Mouse (Mus musculus): ENCODE measurements around the gene Ubash3b. TPM values are rescaled to one million over a fixed set of nuclear protein-coding genes. Genes with fewer than 3 reads are reported as not detected.

Gene Ubash3b
- polyA plus RNA-seq, 1 experiment from 2014 or later, result 11.3 TPM

- 69% methylated on average over 10 of the region's 10 CpGs for WGBS
- Histone ChIP-seq H3K4me3 (no peak overlapping the region), H3K9ac (no peak overlapping the region), H3K27ac (no peak overlapping the region), H3K4me2 (replicated peaks) (no peak overlapping the region), H3K4me1 (0 out of 2 replicates have a peak, but pooled peaks cover 3% of the 10 kb centered on the region), H3K9me3 (no peaks in the 10 kb centered on the region), H3K27me3 (no peaks in the 10 kb centered on the region), H3K36me3 (no peaks in the 10 kb centered on the region)
- ATAC-seq (ENCODE audit: insufficient number of reproducible peaks, insufficient read depth, low FRiP score, low TSS enrichment), result no peak
Measured at GRCm38 (mm10) chr9:41129802-41130480, 31.6 kb downstream of the Ubash3b start.

- no peak overlapping the region for H3K4me3 ChIP-seq
- no peak overlapping the region for H3K4me2 ChIP-seq (replicated peaks)
- no peaks in the 10 kb centered on the region for H3K36me3 ChIP-seq
- no peak overlapping the region for H3K27ac ChIP-seq
- H3K27me3 ChIP-seq, result no peaks in the 10 kb centered on the region
- no peak overlapping the region for H3K9ac ChIP-seq
- no peaks in the 10 kb centered on the region for H3K9me3 ChIP-seq
- H3K4me1 ChIP-seq, result 0 out of 2 replicates have a peak, but pooled peaks cover 3% of the 10 kb centered on the region
- 95% methylated on average over 3 of the region's 3 CpGs for WGBS
- no peak for ATAC-seq (ENCODE audit: insufficient number of reproducible peaks, insufficient read depth, low FRiP score, low TSS enrichment)
Measured at GRCm38 (mm10) chr9:41129273-41129672, 32.2 kb downstream of the Ubash3b start.

GRCm38 (mm10) chr9:41126723-41127122 is 34.8 kb downstream of the Ubash3b start:
- no peak overlapping the region for H3K9ac ChIP-seq
- WGBS, result 77% methylated on average over 3 of the region's 3 CpGs
- no peaks in the 10 kb centered on the region for H3K9me3 ChIP-seq
- 0 out of 2 replicates have a peak, but pooled peaks cover 10% of the 10 kb centered on the region for H3K4me1 ChIP-seq
- no peaks in the 10 kb centered on the region for H3K36me3 ChIP-seq
- ATAC-seq (ENCODE audit: insufficient number of reproducible peaks, insufficient read depth, low FRiP score, low TSS enrichment), result no peak
- H3K27me3 ChIP-seq, result no peaks in the 10 kb centered on the region
- no peak overlapping the region for H3K27ac ChIP-seq
- no peak overlapping the region for H3K4me3 ChIP-seq
- no peak overlapping the region for H3K4me2 ChIP-seq (replicated peaks)

- H3K4me2 ChIP-seq (replicated peaks), result no peak overlapping the region
- H3K27ac ChIP-seq, result no peak overlapping the region
- no peaks in the 10 kb centered on the region for H3K9me3 ChIP-seq
- H3K27me3 ChIP-seq, result no peaks in the 10 kb centered on the region
- no peak for ATAC-seq (ENCODE audit: insufficient number of reproducible peaks, insufficient read depth, low FRiP score, low TSS enrichment)
- no peak overlapping the region for H3K9ac ChIP-seq
- 0 out of 2 replicates have a peak, but pooled peaks cover 7% of the 10 kb centered on the region for H3K4me1 ChIP-seq
- no peaks in the 10 kb centered on the region for H3K36me3 ChIP-seq
- 91% methylated on average over 6 of the region's 6 CpGs for WGBS
- H3K4me3 ChIP-seq, result no peak overlapping the region
Measured at GRCm38 (mm10) chr9:41124305-41124704, 37.2 kb downstream of the Ubash3b start.

- no peaks in the 10 kb centered on the region for H3K36me3 ChIP-seq
- H3K4me1 ChIP-seq, result 0 out of 2 replicates have a peak, but pooled peaks cover 7% of the 10 kb centered on the region
- H3K4me2 ChIP-seq (replicated peaks), result no peak overlapping the region
- no peaks in the 10 kb centered on the region for H3K27me3 ChIP-seq
- WGBS, result 81% methylated on average over 11 of the region's 11 CpGs
- H3K9ac ChIP-seq, result no peak overlapping the region
- H3K4me3 ChIP-seq, result no peak overlapping the region
- H3K27ac ChIP-seq, result no peak overlapping the region
- no peak for ATAC-seq (ENCODE audit: insufficient number of reproducible peaks, insufficient read depth, low FRiP score, low TSS enrichment)
- H3K9me3 ChIP-seq, result no peaks in the 10 kb centered on the region
Measured at GRCm38 (mm10) chr9:41122390-41123110, 38.9 kb downstream of the Ubash3b start.

- no peak for ATAC-seq (ENCODE audit: insufficient number of reproducible peaks, insufficient read depth, low FRiP score, low TSS enrichment)
- H3K9ac ChIP-seq, result no peak overlapping the region
- no peak overlapping the region for H3K4me2 ChIP-seq (replicated peaks)
- H3K9me3 ChIP-seq, result no peaks in the 10 kb centered on the region
- WGBS, result 79% methylated on average over 6 of the region's 6 CpGs
- H3K36me3 ChIP-seq, result no peaks in the 10 kb centered on the region
- H3K4me3 ChIP-seq, result no peak overlapping the region
- H3K4me1 ChIP-seq, result 0 out of 2 replicates have a peak, but pooled peaks cover 7% of the 10 kb centered on the region
- no peak overlapping the region for H3K27ac ChIP-seq
- no peaks in the 10 kb centered on the region for H3K27me3 ChIP-seq
Measured at GRCm38 (mm10) chr9:41121701-41122354, 39.7 kb downstream of the Ubash3b start.

GRCm38 (mm10) chr9:41119958-41120357 is 41.5 kb downstream of the Ubash3b start:
- Histone ChIP-seq H3K27me3 (no peaks in the 10 kb centered on the region), H3K9ac (no peak overlapping the region), H3K4me2 (replicated peaks) (no peak overlapping the region), H3K4me3 (no peak overlapping the region), H3K36me3 (no peaks in the 10 kb centered on the region), H3K27ac (no peak overlapping the region), H3K9me3 (no peaks in the 10 kb centered on the region), H3K4me1 (0 out of 2 replicates have a peak, but pooled peaks cover 7% of the 10 kb centered on the region)
- WGBS, result 76% methylated on average over 6 of the region's 6 CpGs
- no peak for ATAC-seq (ENCODE audit: insufficient number of reproducible peaks, insufficient read depth, low FRiP score, low TSS enrichment)

- no peaks in the 10 kb centered on the region for H3K36me3 ChIP-seq
- no peak overlapping the region for H3K4me2 ChIP-seq (replicated peaks)
- no peak overlapping the region for H3K9ac ChIP-seq
- no peak overlapping the region for H3K27ac ChIP-seq
- ATAC-seq (ENCODE audit: insufficient number of reproducible peaks, insufficient read depth, low FRiP score, low TSS enrichment), result no peak
- no peaks in the 10 kb centered on the region for H3K9me3 ChIP-seq
- H3K27me3 ChIP-seq, result no peaks in the 10 kb centered on the region
- 62% methylated on average over 7 of the region's 7 CpGs for WGBS
- no peak overlapping the region for H3K4me3 ChIP-seq
- 0 out of 2 replicates have a peak, but pooled peaks cover 3% of the 10 kb centered on the region for H3K4me1 ChIP-seq
Measured at GRCm38 (mm10) chr9:41118065-41118464, 43.4 kb downstream of the Ubash3b start.

- no peak for ATAC-seq (ENCODE audit: insufficient number of reproducible peaks, insufficient read depth, low FRiP score, low TSS enrichment)
- Histone ChIP-seq H3K27ac (no peak overlapping the region), H3K9ac (no peak overlapping the region), H3K9me3 (no peaks in the 10 kb centered on the region), H3K36me3 (no peaks in the 10 kb centered on the region), H3K27me3 (no peaks in the 10 kb centered on the region), H3K4me3 (no peak overlapping the region), H3K4me1 (no peaks in the 10 kb centered on the region), H3K4me2 (replicated peaks) (no peak overlapping the region)
- 87% methylated on average over 12 of the region's 12 CpGs for WGBS
Measured at GRCm38 (mm10) chr9:41116126-41116525, 45.4 kb downstream of the Ubash3b start.

- H3K27me3 ChIP-seq, result no peaks in the 10 kb centered on the region
- 89% methylated on average over 9 of the region's 9 CpGs for WGBS
Measured at GRCm38 (mm10) chr9:41114367-41114766, 47.1 kb downstream of the Ubash3b start.

GRCm38 (mm10) chr9:41109749-41110148 is 51.7 kb downstream of the Ubash3b start:
- no peak overlapping the region for H3K4me3 ChIP-seq
- no peak overlapping the region for H3K9ac ChIP-seq
- no peaks in the 10 kb centered on the region for H3K36me3 ChIP-seq
- H3K27me3 ChIP-seq, result no peaks in the 10 kb centered on the region
- no peak for ATAC-seq (ENCODE audit: insufficient number of reproducible peaks, insufficient read depth, low FRiP score, low TSS enrichment)
- 90% methylated on average over 7 of the region's 7 CpGs for WGBS
- no peak overlapping the region for H3K4me2 ChIP-seq (replicated peaks)
- H3K4me1 ChIP-seq, result peaks cover 12% of the 10 kb centered on the region
- H3K27ac ChIP-seq, result no peak overlapping the region
- no peaks in the 10 kb centered on the region for H3K9me3 ChIP-seq

More at GRCm38 (mm10) chr9:41114367-41114766, 47.1 kb downstream of the Ubash3b start:
- Histone ChIP-seq H3K4me1 (no peaks in the 10 kb centered on the region), H3K27ac (no peak overlapping the region), H3K4me2 (replicated peaks) (no peak overlapping the region), H3K9ac (no peak overlapping the region), H3K9me3 (no peaks in the 10 kb centered on the region), H3K36me3 (no peaks in the 10 kb centered on the region), H3K4me3 (no peak overlapping the region)
- no peak for ATAC-seq (ENCODE audit: insufficient number of reproducible peaks, insufficient read depth, low FRiP score, low TSS enrichment)

Measured in embryonic facial prominence, embryonic 12.5 days (tissue).